Mouse (Mus musculus) lung, postnatal 0 days (tissue): Measurements from ENCODE around the gene Stab1.

ENCODE experiments used
- CTCF ChIP-seq: IDR thresholded peaks from 2 replicates; pipeline ENCODE4 v1.5.1; 2016; ENCODE audit warnings: antibody characterized with exemption, mild to moderate bottlenecking
- EP300 ChIP-seq: IDR thresholded peaks from 2 replicates; pipeline ENCODE4 v1.6.1; 2016; ENCODE audit warnings: antibody characterized with exemption, mild to moderate bottlenecking, control low read depth

GRCm38 (mm10) chr14:31115522-31115921 lies 52.9 kb downstream of the Stab1 start:
- TF ChIP-seq CTCF (no peak), EP300 (no peak)
